In the genomic region with DNA sequence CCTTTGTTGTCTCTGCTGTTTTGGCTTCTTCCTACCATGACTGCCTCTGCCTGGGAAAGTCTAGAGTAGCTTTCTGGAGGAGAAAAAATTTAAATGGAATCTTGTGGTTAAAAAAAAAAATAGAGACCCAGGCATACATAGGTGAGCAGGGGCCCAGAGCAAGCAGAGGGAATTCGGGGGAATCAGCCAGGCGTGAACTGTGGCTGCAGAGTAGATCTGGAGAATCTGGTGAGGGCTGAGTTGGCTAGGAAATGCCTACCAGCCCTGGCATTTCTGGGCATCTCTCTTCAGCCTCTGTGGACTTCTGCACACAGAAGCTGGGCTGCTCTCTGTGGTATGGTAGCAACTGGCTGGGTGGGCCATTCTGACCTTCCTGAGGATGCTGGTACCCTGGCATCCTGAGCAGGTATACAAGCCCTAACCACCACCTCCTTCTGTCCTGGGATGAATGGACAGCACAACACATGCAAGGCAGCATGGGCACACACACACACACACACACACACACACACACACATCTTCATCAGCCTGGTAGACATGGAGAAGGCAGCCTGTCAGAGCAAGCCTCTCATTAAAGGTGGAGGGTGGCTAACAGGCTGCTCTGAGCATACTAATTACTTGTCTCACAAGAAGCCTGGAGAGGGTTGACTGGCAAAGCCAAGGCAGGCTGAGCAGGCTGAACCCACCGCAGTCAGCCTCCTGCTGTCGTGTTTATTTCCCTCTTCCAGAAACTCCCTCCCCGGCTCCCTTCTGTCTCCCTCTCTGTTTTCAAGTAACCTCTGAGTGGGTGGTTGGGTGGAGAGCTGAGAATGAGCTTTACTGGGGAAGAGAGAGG, we compare ENCODE assay signal across 10 mouse cellular contexts. TPM values are rescaled to one million over a fixed set of nuclear protein-coding genes. Genes with fewer than 3 reads are reported as not detected.
DNase-seq lines count a peak whose midpoint lies in the region; ATAC-seq and TF ChIP-seq lines count a peak whose summit lies in the region.
"Had no signal": no experiment of that assay in that cellular context is flagged by ENCODE, and none has a peak within 500 bp of the region (broad histone marks: within the 10 kb centered on the region; RNA-seq: fewer than 3 reads in every experiment).

No protein-coding gene starts in this region.

- peak overlapping the region; percentile 37; the same call in 1 of the 2 replicates for H3K27ac ChIP-seq in embryonic facial prominence, embryonic 10.5 days (replicated peaks)
- peak overlapping the region; percentile 89 for H3K27ac ChIP-seq in forebrain, postnatal 0 days (ENCODE audit: low read depth, low read length)
- peak overlapping the region; percentile 67 for H3K27ac ChIP-seq in neural tube, embryonic 15.5 days (replicated peaks)
- no peak overlapping the region for H3K27ac ChIP-seq in liver, postnatal 0 days (ENCODE audit: low read depth)
- H3K27ac ChIP-seq: liver, embryonic 14.5 days had no signal

- intact Hi-C loops in gastrocnemius, postnatal 14 days (cut with DNase I; ENCODE audit: low total_unique reads): no loop called here

- ATAC-seq in forebrain, postnatal 0 days: peak; percentile 98
- ATAC-seq in neural tube, embryonic 15.5 days (ENCODE audit: low FRiP score): peak; percentile 74
- no peak for ATAC-seq in liver, postnatal 0 days
- ATAC-seq in erythroid progenitor cell, adult 5-6 weeks (replicated peaks; ENCODE audit: low FRiP score, poor library complexity, severe bottlenecking): no peak

- H3K4me2 ChIP-seq in forebrain, postnatal 0 days (ENCODE audit: low read depth): no peak overlapping the region
- no peak overlapping the region for H3K4me2 ChIP-seq in neural tube, embryonic 15.5 days
- H3K4me2 ChIP-seq in liver, postnatal 0 days (ENCODE audit: low read depth, low read length): no peak overlapping the region

- 22% methylated on average over 5 of the region's 5 CpGs for WGBS in embryonic facial prominence, embryonic 10.5 days
- WGBS in forebrain, postnatal 0 days: 20% methylated on average over 5 of the region's 5 CpGs
- WGBS in neural tube, embryonic 15.5 days: 39% methylated on average over 5 of the region's 5 CpGs
- 41% methylated on average over 5 of the region's 5 CpGs for WGBS in liver, postnatal 0 days (ENCODE audit: insufficient replicate concordance)

- no peak overlapping the region for H3K4me3 ChIP-seq in embryonic facial prominence, embryonic 10.5 days
- no peak overlapping the region for H3K4me3 ChIP-seq in forebrain, postnatal 0 days (ENCODE audit: low read depth, low read length)
- H3K4me3 ChIP-seq in neural tube, embryonic 15.5 days (replicated peaks): no peak overlapping the region
- no peak overlapping the region for H3K4me3 ChIP-seq in liver, postnatal 0 days (ENCODE audit: low read depth, low read length)

- peaks cover 15% of the 10 kb centered on the region for H3K4me1 ChIP-seq in embryonic facial prominence, embryonic 10.5 days
- peaks cover 15% of the 10 kb centered on the region for H3K4me1 ChIP-seq in forebrain, postnatal 0 days (ENCODE audit: insufficient read depth)
- H3K4me1 ChIP-seq in neural tube, embryonic 15.5 days: peaks cover 14% of the 10 kb centered on the region
- no peaks in the 10 kb centered on the region for H3K4me1 ChIP-seq in liver, postnatal 0 days (ENCODE audit: insufficient read depth)

- no peak for TF ChIP-seq CTCF in forebrain, postnatal 0 days (IDR thresholded peaks at IDR 0.05; ENCODE audit: low read depth)
- no peak for TF ChIP-seq CTCF in liver, postnatal 0 days (IDR thresholded peaks at IDR 0.05; ENCODE audit: low read depth)

- no peak for TF ChIP-seq EP300 in liver, postnatal 0 days (IDR thresholded peaks at IDR 0.05; ENCODE audit: low read depth)

- H3K9ac ChIP-seq in forebrain, postnatal 0 days: no peak overlapping the region
- H3K9ac ChIP-seq in neural tube, embryonic 15.5 days (replicated peaks): no peak overlapping the region
- H3K9ac ChIP-seq in liver, postnatal 0 days (replicated peaks): no peak overlapping the region
- H3K9ac ChIP-seq: liver, embryonic 14.5 days had no signal

- no peaks in the 10 kb centered on the region for H3K27me3 ChIP-seq in embryonic facial prominence, embryonic 10.5 days (replicated peaks; ENCODE audit: low read depth, poor library complexity, severe bottlenecking)
- no peaks in the 10 kb centered on the region for H3K27me3 ChIP-seq in forebrain, postnatal 0 days (ENCODE audit: insufficient read depth, low read length)
- no peaks in the 10 kb centered on the region for H3K27me3 ChIP-seq in neural tube, embryonic 15.5 days (replicated peaks)
- H3K27me3 ChIP-seq in liver, postnatal 0 days (ENCODE audit: insufficient read depth, low read length): no peaks in the 10 kb centered on the region

- no peaks in the 10 kb centered on the region for H3K9me3 ChIP-seq in embryonic facial prominence, embryonic 10.5 days
- H3K9me3 ChIP-seq in forebrain, postnatal 0 days (ENCODE audit: low read length): no peaks in the 10 kb centered on the region
- no peaks in the 10 kb centered on the region for H3K9me3 ChIP-seq in neural tube, embryonic 15.5 days (replicated peaks)
- no peaks in the 10 kb centered on the region for H3K9me3 ChIP-seq in liver, postnatal 0 days (ENCODE audit: low read length)

- no peak for DNase-seq in embryonic facial prominence, embryonic 10.5 days (ENCODE audit: low spot score)
- DNase-seq in forebrain, postnatal 0 days: peak; percentile 80
- DNase-seq in left cerebral cortex, adult 11 months (ENCODE audit: low spot score): peak; percentile 29
- no peak for DNase-seq in liver, postnatal 0 days
- DNase-seq in heart, adult 18-20 months: no peak
- DNase-seq in gastrocnemius, postnatal 14 days: no peak

- no peaks in the 10 kb centered on the region for H3K36me3 ChIP-seq in embryonic facial prominence, embryonic 10.5 days (replicated peaks)
- H3K36me3 ChIP-seq in forebrain, postnatal 0 days (ENCODE audit: insufficient read depth): no peaks in the 10 kb centered on the region
- no peaks in the 10 kb centered on the region for H3K36me3 ChIP-seq in neural tube, embryonic 15.5 days
- no peaks in the 10 kb centered on the region for H3K36me3 ChIP-seq in liver, postnatal 0 days (replicated peaks; ENCODE audit: insufficient read depth, low read length)

RNA-seq across cellular contexts. Expression of a gene that starts 19.1 kb away (rescaled TPM):
- 1.2 and 3.6 TPM in 2 replicates for polyA plus RNA-seq in embryonic facial prominence, embryonic 10.5 days (2016; fragmentation: Nextera tagmentation; extraction: Ambion mirVana)
- total RNA-seq in forebrain, postnatal 0 days (2014; rRNA removed): 5.4 and 11.2 TPM in 2 replicates
- polyA plus RNA-seq in forebrain, postnatal 0 days (2015; fragmentation: Nextera tagmentation; extraction: Ambion mirVana): 6.5 and 13.8 TPM in 2 replicates
- 9.6 and 10.0 TPM in 2 replicates for polyA plus RNA-seq in neural tube, embryonic 15.5 days (2015; fragmentation: Nextera tagmentation; extraction: Ambion mirVana)
- polyA plus RNA-seq in liver, postnatal 0 days (2015; fragmentation: Nextera tagmentation; extraction: Ambion mirVana): not detected in 2 replicates
- under 1 TPM in 1 of 2 experiments, not detected in 1; 0.85 TPM for total RNA-seq in heart, adult 18-20 months (2021)
- not detected in 2 replicates for total RNA-seq in erythroid progenitor cell, adult 5-6 weeks (2015; ENCODE audit: low replicate concordance)
- total RNA-seq in erythroid progenitor cell, adult 5-6 weeks (2017; ENCODE audit: low replicate concordance): 1.9 TPM in 1 of 2 replicates, not detected in the other
- total RNA-seq in gastrocnemius, postnatal 14 days (2021): under 1 TPM; 0.49 to 0.53 TPM
- polyA plus RNA-seq: spleen, adult 2 months had no signal

RNA-seq across cellular contexts. Expression of a gene that starts 53.0 kb away (rescaled TPM):
- polyA plus RNA-seq in embryonic facial prominence, embryonic 10.5 days (2016; fragmentation: Nextera tagmentation; extraction: Ambion mirVana): 12.7 and 14.4 TPM in 2 replicates
- 8.6 and 13.9 TPM in 2 replicates for total RNA-seq in forebrain, postnatal 0 days (2014; rRNA removed)
- 1.5 and 1.9 TPM in 2 replicates for polyA plus RNA-seq in forebrain, postnatal 0 days (2015; fragmentation: Nextera tagmentation; extraction: Ambion mirVana)
- 3.5 and 4.5 TPM in 2 replicates for polyA plus RNA-seq in neural tube, embryonic 15.5 days (2015; fragmentation: Nextera tagmentation; extraction: Ambion mirVana)
- polyA plus RNA-seq in liver, postnatal 0 days (2015; fragmentation: Nextera tagmentation; extraction: Ambion mirVana): 0.76 and 0.99 TPM in 2 replicates
- total RNA-seq in heart, adult 18-20 months (2021): 1 to 10 TPM; 5.3 to 6.2 TPM
- total RNA-seq in erythroid progenitor cell, adult 5-6 weeks (2015; ENCODE audit: low replicate concordance): 1.1 and 5.4 TPM in 2 replicates
- 0.45 and 0.77 TPM in 2 replicates for total RNA-seq in erythroid progenitor cell, adult 5-6 weeks (2017; ENCODE audit: low replicate concordance)
- 10 to 100 TPM; 21.6 to 26.0 TPM for total RNA-seq in gastrocnemius, postnatal 14 days (2021)

Comparison
In these comparisons a context has a peak if more than half of its experiments do, and no peak if none do; other contexts are left out.
1. DNase-seq: peak in forebrain, postnatal 0 days (single experiment) and left cerebral cortex, adult 11 months (single experiment); none in embryonic facial prominence, embryonic 10.5 days (single experiment), liver, postnatal 0 days (single experiment), heart, adult 18-20 months (0 of 2) and gastrocnemius, postnatal 14 days (single experiment).
2. ATAC-seq: peak in forebrain, postnatal 0 days (single experiment) and neural tube, embryonic 15.5 days (single experiment); none in liver, postnatal 0 days (single experiment) and erythroid progenitor cell, adult 5-6 weeks (single experiment).